Mouse (Mus musculus) bone marrow macrophage, adult 2 months (primary cell): Measurements from ENCODE around the gene Trp53tg5.

Experiments used
- CTCF ChIP-seq: IDR thresholded peaks from 2 replicates; pipeline ENCODE4 v1.5.1; 2012; ENCODE audit warnings: low read depth, mild to moderate bottlenecking, low read length, moderate library complexity
- POLR2A ChIP-seq: IDR thresholded peaks from 2 replicates; pipeline ENCODE4 v1.6.1; 2012; ENCODE audit warnings: mild to moderate bottlenecking, low read depth, low read length, borderline replicate concordance

DNA sequence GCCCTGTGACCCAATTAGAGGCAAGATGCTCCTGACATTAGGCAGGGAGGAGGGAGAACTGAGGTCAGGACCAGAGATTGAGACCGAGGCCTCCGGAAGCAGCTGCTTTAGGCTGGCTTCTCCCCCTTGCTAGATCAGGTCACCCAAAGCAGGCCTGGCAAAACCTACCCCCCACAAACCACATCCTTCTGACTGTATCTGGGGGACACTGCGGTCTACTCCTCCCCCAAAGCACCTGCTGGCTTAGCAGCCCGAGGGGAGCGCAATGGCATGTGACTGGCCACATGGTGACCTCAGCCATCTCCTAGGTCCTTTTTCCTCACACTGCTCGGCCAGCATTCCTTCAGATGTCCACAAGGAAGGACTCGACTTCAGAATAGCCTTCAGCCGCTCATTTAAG is 32.4 kb downstream of the Trp53tg5 start:
- no peak for TF ChIP-seq CTCF
- TF ChIP-seq POLR2A, result no peak
